Mouse (Mus musculus) megakaryocyte, embryonic 14.5 days (primary cell): ENCODE measurements at regions not wholly inside any gene's neighbourhood (a gene's known extent, or its start where the extent isn't known, plus 50 kb on each side); places are given as distances from the start of the nearest gene placed in this dataset.

Experiments
- FLI1 ChIP-seq: IDR thresholded peaks from 2 replicates; pipeline ENCODE4 v1.6.1; 2012; ENCODE audit warnings: low read length, inconsistent platforms, mixed read lengths
- GATA1 ChIP-seq: IDR thresholded peaks from 3 replicates; pipeline ENCODE4 v1.6.1; 2012; ENCODE audit warnings: mixed read lengths, low read length, inconsistent platforms, borderline replicate concordance

GRCm38 (mm10) chr6:106903953-106904683 is 104.2 kb upstream of the Crbn start:
- TF ChIP-seq FLI1 (no peak), GATA1 (no peak)
